Mouse (Mus musculus): Measurements from ENCODE around the gene Wars2.

DNA sequence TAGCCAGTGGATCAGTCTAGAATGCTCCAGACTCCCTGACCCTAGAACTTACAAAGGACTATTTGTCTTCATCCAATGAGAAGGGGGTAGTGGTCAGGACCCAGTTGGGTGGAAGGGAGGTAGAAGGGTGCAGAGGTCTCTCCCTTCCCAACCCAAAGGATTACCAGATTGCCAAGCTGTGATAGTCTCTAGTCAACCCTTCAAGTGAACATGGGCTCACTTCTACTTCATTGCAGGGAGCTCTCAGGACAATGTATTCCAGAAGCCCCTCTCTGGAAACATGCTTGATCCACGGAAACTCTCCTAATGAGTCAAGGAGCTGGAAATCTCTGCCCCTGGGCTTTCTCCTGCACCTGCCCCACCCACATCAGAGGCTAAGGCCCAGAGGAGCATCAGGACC, 97.8 kb downstream of the Wars2 start:
- no peak for TF ChIP-seq SRF (IDR thresholded peaks at IDR 0.05; ENCODE audit: control insufficient read depth, insufficient read length, low read depth)
- TF ChIP-seq CEBPB (IDR thresholded peaks at IDR 0.05; ENCODE audit: insufficient read depth, poor library complexity, severe bottlenecking) = no peak
- TF ChIP-seq POLR2A (IDR thresholded peaks at IDR 0.05; ENCODE audit: insufficient read length, low read depth) = no peak
- TF ChIP-seq MAX (IDR thresholded peaks at IDR 0.05; ENCODE audit: low read depth) = no peak
- TF ChIP-seq E2F4 (IDR thresholded peaks at IDR 0.05; ENCODE audit: insufficient read depth) = no peak
- TF ChIP-seq POLR2AphosphoS2 (IDR thresholded peaks at IDR 0.05; ENCODE audit: insufficient read length, low read depth) = no peak
- TF ChIP-seq USF1 (IDR thresholded peaks at IDR 0.05; ENCODE audit: low read depth) = no peak
- TF ChIP-seq MYOD1 (IDR thresholded peaks at IDR 0.05; ENCODE audit: control insufficient read depth in 1 of 3, insufficient read length in 2 of 3, low read depth in 2 of 3) = no peak

All from myocyte (in vitro differentiated cells).